ENCODE assay signal across 8 mouse cellular contexts in the genomic region with DNA sequence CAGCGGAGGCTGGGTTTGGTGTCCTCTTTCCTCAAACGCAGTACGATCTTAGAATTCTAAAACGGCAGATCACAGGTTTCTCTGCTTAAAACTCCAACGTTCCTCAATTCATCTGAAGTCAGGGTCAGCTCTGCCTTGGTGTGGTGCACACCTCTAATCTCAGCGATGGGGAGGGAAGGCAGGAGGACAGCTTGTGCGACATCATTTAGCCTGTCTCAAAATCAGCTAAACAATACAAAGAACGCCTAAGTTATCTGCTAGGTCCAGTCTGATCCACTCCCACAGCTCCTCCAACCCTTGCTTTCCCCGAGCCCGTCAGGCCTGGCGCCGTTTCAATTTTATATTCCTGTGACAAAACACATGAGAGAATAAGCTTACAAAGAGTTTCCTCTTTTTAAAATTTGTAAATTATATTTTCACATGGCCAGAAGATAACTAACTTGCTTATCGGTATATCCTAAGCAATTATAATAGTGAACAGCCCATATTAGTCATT. TPM values are rescaled to one million over a fixed set of nuclear protein-coding genes. Genes with fewer than 3 reads are reported as not detected.
DNase-seq lines count a peak whose midpoint lies in the region; ATAC-seq and TF ChIP-seq lines count a peak whose summit lies in the region.

No protein-coding gene starts in this region.

- no peak for ATAC-seq in embryonic facial prominence, embryonic 13.5 days (ENCODE audit: insufficient number of reproducible peaks, insufficient read depth, low FRiP score, low TSS enrichment, low read depth)
- ATAC-seq in liver, embryonic 16.5 days (ENCODE audit: low read depth), result no peak
- no peak for ATAC-seq in stomach, postnatal 0 days (ENCODE audit: low FRiP score, low TSS enrichment)

- peak overlapping the region; percentile 70 for H3K9ac ChIP-seq in embryonic facial prominence, embryonic 13.5 days
- H3K9ac ChIP-seq in liver, embryonic 16.5 days (ENCODE audit: low read depth, low read length), result peak overlapping the region; percentile 49
- H3K9ac ChIP-seq in stomach, postnatal 0 days (ENCODE audit: low read length), result peak overlapping the region; percentile 47

- intact Hi-C loops in left cerebral cortex, adult 2 months (cut with DNase I), result loop anchor here (2.0 kb wide), 1 partner anchor 265 kb away; no protein-coding TSS in a partner anchor
- intact Hi-C loops in left cerebral cortex, postnatal 36 days (cut with DNase I), result loop anchor here (5.0 kb wide), 1 partner anchor 266 kb away; a partner anchor contains a TSS
- intact Hi-C loops in heart, postnatal 14 days (cut with DNase I), result loop anchor here (1.0 kb wide), 1 partner anchor 265 kb away; no protein-coding TSS in a partner anchor

- no peak for TF ChIP-seq EP300 in stomach, postnatal 0 days (optimal IDR thresholded peaks at IDR 0.05)

- no peaks in the 10 kb centered on the region for H3K27me3 ChIP-seq in embryonic facial prominence, embryonic 13.5 days
- H3K27me3 ChIP-seq in liver, embryonic 16.5 days (ENCODE audit: control insufficient read depth, insufficient read depth, low read depth, low read length), result no peaks in the 10 kb centered on the region
- no peaks in the 10 kb centered on the region for H3K27me3 ChIP-seq in stomach, postnatal 0 days (ENCODE audit: control insufficient read depth, insufficient read depth, low read length)

- TF ChIP-seq CTCF in left cerebral cortex, adult 2 months (IDR thresholded peaks at IDR 0.05), result no peak
- TF ChIP-seq CTCF in stomach, postnatal 0 days (IDR thresholded peaks at IDR 0.05; ENCODE audit: low read depth), result no peak

- DNase-seq in left cerebral cortex, adult 2 months (ENCODE audit: extremely low spot score in 1 of 2, low spot score in 2 of 2), result no peak
- DNase-seq in left cerebral cortex, postnatal 36 days (ENCODE audit: low spot score in 2 of 2), result no peak
- peak; percentile 15 to 19 for DNase-seq in heart, postnatal 14 days
- DNase-seq in stomach, postnatal 0 days (ENCODE audit: low spot score), result no peak
- DNase-seq in MN1 (ENCODE audit: low spot score), result no peak
- DNase-seq in urinary bladder, postnatal 25 days (ENCODE audit: low spot score), result no peak

- H3K4me1 ChIP-seq in embryonic facial prominence, embryonic 13.5 days, result 0 out of 2 replicates have a peak, but pooled peaks cover 3% of the 10 kb centered on the region
- peaks cover 9% of the 10 kb centered on the region for H3K4me1 ChIP-seq in liver, embryonic 16.5 days (ENCODE audit: control insufficient read depth, low read depth, low read length)
- no peaks in the 10 kb centered on the region for H3K4me1 ChIP-seq in stomach, postnatal 0 days (replicated peaks; ENCODE audit: control insufficient read depth, insufficient read depth)

- WGBS in embryonic facial prominence, embryonic 13.5 days, result 20% methylated on average over 13 of the region's 13 CpGs
- 31% methylated on average over 13 of the region's 13 CpGs for WGBS in liver, embryonic 16.5 days (ENCODE audit: insufficient replicate concordance)
- 17% methylated on average over 13 of the region's 13 CpGs for WGBS in stomach, postnatal 0 days

- peak overlapping the region; percentile 55 for H3K4me3 ChIP-seq in left cerebral cortex, adult 2 months
- H3K4me3 ChIP-seq in embryonic facial prominence, embryonic 13.5 days, result peak overlapping the region; percentile 43
- peak overlapping the region; percentile 59 for H3K4me3 ChIP-seq in liver, embryonic 16.5 days (ENCODE audit: low read depth, low read length)
- peak overlapping the region; percentile 43 for H3K4me3 ChIP-seq in stomach, postnatal 0 days (ENCODE audit: low read depth, low read length)

- H3K9me3 ChIP-seq in embryonic facial prominence, embryonic 13.5 days, result no peaks in the 10 kb centered on the region
- no peaks in the 10 kb centered on the region for H3K9me3 ChIP-seq in liver, embryonic 16.5 days (replicated peaks; ENCODE audit: control insufficient read depth, low read length)
- H3K9me3 ChIP-seq in stomach, postnatal 0 days (ENCODE audit: control insufficient read depth, low read length), result no peaks in the 10 kb centered on the region

- peak overlapping the region; percentile 70 for H3K4me2 ChIP-seq in embryonic facial prominence, embryonic 13.5 days
- peak overlapping the region; percentile 75 for H3K4me2 ChIP-seq in liver, embryonic 16.5 days (ENCODE audit: low read depth, low read length)
- H3K4me2 ChIP-seq in stomach, postnatal 0 days (replicated peaks; ENCODE audit: low read depth), result peak overlapping the region; percentile 71

- no peak overlapping the region for H3K27ac ChIP-seq in left cerebral cortex, adult 2 months
- H3K27ac ChIP-seq in embryonic facial prominence, embryonic 13.5 days, result 0 out of 2 replicates have a peak overlapping the region, but pooled peaks have one; percentile 29
- no peak overlapping the region for H3K27ac ChIP-seq in liver, embryonic 16.5 days (ENCODE audit: low read length)
- no peak overlapping the region for H3K27ac ChIP-seq in stomach, postnatal 0 days (replicated peaks)

- peaks cover 5% of the 10 kb centered on the region; the same call in 1 of the 2 replicates for H3K36me3 ChIP-seq in embryonic facial prominence, embryonic 13.5 days
- H3K36me3 ChIP-seq in liver, embryonic 16.5 days (ENCODE audit: control insufficient read depth, insufficient read depth), result no peaks in the 10 kb centered on the region
- H3K36me3 ChIP-seq in stomach, postnatal 0 days (ENCODE audit: control insufficient read depth, insufficient read depth, low read length), result no peaks in the 10 kb centered on the region

RNA-seq across cellular contexts. Expression of a gene that starts 13.1 kb away (rescaled TPM):
- not detected for total RNA-seq in left cerebral cortex, adult 2 months (2021)
- total RNA-seq in left cerebral cortex, postnatal 36 days (2021), result not detected
- 0.65 TPM in 1 of 2 replicates, not detected in the other for polyA plus RNA-seq in embryonic facial prominence, embryonic 13.5 days (2015; fragmentation: Nextera tagmentation; extraction: Ambion mirVana)
- not detected for total RNA-seq in heart, postnatal 14 days (2021)
- 0.14 TPM in 1 of 2 replicates, not detected in the other for polyA plus RNA-seq in liver, embryonic 16.5 days (2015; fragmentation: Nextera tagmentation; extraction: Ambion mirVana)
- 0.19 TPM in 1 of 2 replicates, not detected in the other for polyA plus RNA-seq in stomach, postnatal 0 days (2015; fragmentation: Nextera tagmentation; extraction: Ambion mirVana)

RNA-seq across cellular contexts. Expression of a gene that starts 43.4 kb away (rescaled TPM):
- total RNA-seq in left cerebral cortex, adult 2 months (2021), result 100 to 1,000 TPM; 122 to 126 TPM
- 100 to 1,000 TPM; 111 to 117 TPM for total RNA-seq in left cerebral cortex, postnatal 36 days (2021)
- 4.2 and 5.6 TPM in 2 replicates for polyA plus RNA-seq in embryonic facial prominence, embryonic 13.5 days (2015; fragmentation: Nextera tagmentation; extraction: Ambion mirVana)
- 10 to 100 TPM; 21.8 to 22.7 TPM for total RNA-seq in heart, postnatal 14 days (2021)
- 11.4 and 12.2 TPM in 2 replicates for polyA plus RNA-seq in liver, embryonic 16.5 days (2015; fragmentation: Nextera tagmentation; extraction: Ambion mirVana)
- polyA plus RNA-seq in stomach, postnatal 0 days (2015; fragmentation: Nextera tagmentation; extraction: Ambion mirVana), result 3.0 and 3.4 TPM in 2 replicates

RNA-seq across cellular contexts. Expression of a gene that starts 51.6 kb away (rescaled TPM):
- 10 to 100 TPM; 54.4 to 58.1 TPM for total RNA-seq in left cerebral cortex, adult 2 months (2021)
- total RNA-seq in left cerebral cortex, postnatal 36 days (2021), result 10 to 100 TPM; 57.0 to 59.8 TPM
- polyA plus RNA-seq in embryonic facial prominence, embryonic 13.5 days (2015; fragmentation: Nextera tagmentation; extraction: Ambion mirVana), result 40.1 and 40.5 TPM in 2 replicates
- total RNA-seq in heart, postnatal 14 days (2021), result 10 to 100 TPM; 20.4 to 21.0 TPM
- polyA plus RNA-seq in liver, embryonic 16.5 days (2015; fragmentation: Nextera tagmentation; extraction: Ambion mirVana), result 10.9 and 11.4 TPM in 2 replicates
- 23.1 and 24.2 TPM in 2 replicates for polyA plus RNA-seq in stomach, postnatal 0 days (2015; fragmentation: Nextera tagmentation; extraction: Ambion mirVana)

Comparison
In these comparisons a context has a peak if more than half of its experiments do, and no peak if none do; other contexts are left out.
1. DNase-seq: peak in heart, postnatal 14 days (2 of 2); none in left cerebral cortex, adult 2 months (0 of 2), left cerebral cortex, postnatal 36 days (0 of 2), stomach, postnatal 0 days (single experiment), MN1 (single experiment) and urinary bladder, postnatal 25 days (single experiment).
2. RNA of a gene that starts 43.4 kb away (total RNA-seq): 122 to 126 TPM in left cerebral cortex, adult 2 months and 111 to 117 TPM in left cerebral cortex, postnatal 36 days; 21.8 to 22.7 TPM in heart, postnatal 14 days; every median in the first group is over 4 times any median in the second.
3. Peak in every context shown above with its lines, with median percentiles within 50 percentile points of each other: H3K4me3 ChIP-seq, H3K4me2 ChIP-seq and H3K9ac ChIP-seq.